ENCODE assay signal across 14 mouse cellular contexts in the genomic region with DNA sequence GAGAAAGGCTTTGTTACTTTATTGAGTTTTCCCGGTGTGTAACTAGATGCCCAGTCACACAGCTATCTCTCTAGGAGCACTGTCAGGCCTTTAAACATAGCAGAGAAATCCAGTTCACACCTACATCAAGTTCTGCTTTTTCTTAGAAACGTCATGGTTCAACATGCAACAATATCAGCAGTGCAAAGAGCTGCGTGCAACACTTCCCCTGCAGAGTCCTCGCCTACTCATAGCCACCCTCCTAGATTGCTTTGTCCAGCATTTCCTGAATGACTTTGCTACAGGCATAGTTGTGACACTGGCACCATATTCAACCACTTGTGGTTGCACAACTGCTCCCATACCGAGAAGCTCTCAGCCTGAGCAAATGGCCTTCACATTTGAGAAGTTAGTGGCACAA. TPM values are rescaled to one million over a fixed set of nuclear protein-coding genes. Genes with fewer than 3 reads are reported as not detected.
A peak's percentile ranks its signal among the peaks of the same experiment; 100 is the strongest.
DNase-seq lines count a peak whose midpoint lies in the region; ATAC-seq and TF ChIP-seq lines count a peak whose summit lies in the region.
"Had no signal": no experiment of that assay in that cellular context is flagged by ENCODE, and none has a peak within 500 bp of the region (broad histone marks: within the 10 kb centered on the region; RNA-seq: fewer than 3 reads in every experiment).

No protein-coding gene starts in this region.

- ATAC-seq in liver, embryonic 13.5 days (ENCODE audit: low read depth): peak; percentile 54
- ATAC-seq: forebrain, embryonic 16.5 days had no signal

- WGBS in liver, embryonic 13.5 days (ENCODE audit: insufficient replicate concordance): 22% methylated on average over 5 of the region's 5 CpGs
- 88% methylated on average over 5 of the region's 5 CpGs for WGBS in cerebellum, adult 2 months

- H3K9me3 ChIP-seq in liver, embryonic 13.5 days (replicated peaks): no peaks in the 10 kb centered on the region

- H3K27me3 ChIP-seq in liver, embryonic 13.5 days: no peaks in the 10 kb centered on the region
- H3K27me3 ChIP-seq in cerebellum, adult 2 months (ENCODE audit: control insufficient read depth, insufficient read depth, low read length): no peaks in the 10 kb centered on the region

- no peak for TF ChIP-seq POLR2A in cerebellum, adult 2 months (IDR thresholded peaks at IDR 0.05; ENCODE audit: borderline replicate concordance, insufficient read depth, low read length)

- peak; percentile 21 for DNase-seq in layer of hippocampus, adult 11-12 months (ENCODE audit: low spot score)
- no peak for DNase-seq in layer of hippocampus, adult 9-10 months (ENCODE audit: low spot score)
- DNase-seq in brain, adult 2 months (ENCODE audit: low read depth, low spot score): peak; percentile 49
- no peak for DNase-seq in liver, embryonic 13.5 days
- peak; percentile 74 to 77 for DNase-seq in monocyte, adult 2 months (ENCODE audit: low read depth in 1 of 2, low spot score in 2 of 2)
- no peak for DNase-seq in embryo, embryonic 10.5 days (ENCODE audit: low spot score)
- no peak for DNase-seq in cerebellum, adult 2 months
- DNase-seq: adrenal gland, postnatal 25 days; embryo, embryonic 11 days had no signal

- H3K36me3 ChIP-seq in liver, embryonic 13.5 days: no peaks in the 10 kb centered on the region
- H3K36me3 ChIP-seq: G1E had no signal

- H3K9ac ChIP-seq in liver, embryonic 13.5 days: no peak overlapping the region

- H3K27ac ChIP-seq in liver, embryonic 13.5 days: no peak overlapping the region
- no peak overlapping the region for H3K27ac ChIP-seq in cerebellum, adult 2 months (ENCODE audit: insufficient read depth, low read length)

- H3K4me3 ChIP-seq in liver, embryonic 13.5 days (replicated peaks): no peak overlapping the region
- H3K4me3 ChIP-seq in cerebellum, adult 2 months (replicated peaks; ENCODE audit: insufficient read depth, low read depth, low read length): no peak overlapping the region

- no peak overlapping the region for H3K4me2 ChIP-seq in liver, embryonic 13.5 days

- H3K4me1 ChIP-seq in liver, embryonic 13.5 days (replicated peaks): peaks cover 3% of the 10 kb centered on the region
- H3K4me1 ChIP-seq in cerebellum, adult 2 months (ENCODE audit: control insufficient read depth, insufficient read depth, low read length): no peaks in the 10 kb centered on the region

- TF ChIP-seq CTCF in cerebellum, adult 2 months (IDR thresholded peaks at IDR 0.05; ENCODE audit: borderline replicate concordance, insufficient read depth, low read depth, low read length): no peak

RNA-seq across cellular contexts. Expression of gene Cd84, which starts 10.0 kb away (rescaled TPM):
- polyA plus RNA-seq in liver, embryonic 13.5 days (2015; fragmentation: Nextera tagmentation; extraction: Ambion mirVana): 3.8 and 6.3 TPM in 2 replicates
- 0.90 and 1.0 TPM in 2 replicates for polyA plus RNA-seq in cerebellum, adult 2 months (2012; rRNA removed)
- polyA plus RNA-seq: G1E had no signal

RNA-seq across cellular contexts. Expression of gene Gm10521, which starts 46.0 kb away (rescaled TPM):
- polyA plus RNA-seq in liver, embryonic 13.5 days (2015; fragmentation: Nextera tagmentation; extraction: Ambion mirVana): not detected in 2 replicates
- 0.08 and 0.10 TPM in 2 replicates for polyA plus RNA-seq in cerebellum, adult 2 months (2012; rRNA removed)
- polyA plus RNA-seq: forebrain, embryonic 16.5 days; G1E; heart, embryonic 16.5 days; kidney, embryonic 16.5 days; limb, embryonic 11.5 days had no signal

Comparison
In these comparisons a context has a peak if more than half of its experiments do, and no peak if none do; other contexts are left out.
1. DNase-seq: peak in layer of hippocampus, adult 11-12 months (single experiment), brain, adult 2 months (single experiment) and monocyte, adult 2 months (2 of 2); none in layer of hippocampus, adult 9-10 months (single experiment), liver, embryonic 13.5 days (single experiment), embryo, embryonic 10.5 days (single experiment) and cerebellum, adult 2 months (0 of 2).